Mouse (Mus musculus) megakaryocyte progenitor cell, adult 5-6 weeks (primary cell): ENCODE measurements at regions not wholly inside any gene's neighbourhood (a gene's known extent, or its start where the extent isn't known, plus 50 kb on each side); places are given as distances from the start of the nearest gene placed in this dataset.
A peak's percentile ranks its signal among the peaks of the same experiment; 100 is the strongest.

Source experiments
- ATAC-seq: replicated peaks from 2 replicates; pipeline ENCODE4 v1.8.0; 2016; ENCODE audit warnings: mild to moderate bottlenecking, moderate TSS enrichment, inconsistent platforms; ENCODE audit not compliant: poor library complexity

DNA sequence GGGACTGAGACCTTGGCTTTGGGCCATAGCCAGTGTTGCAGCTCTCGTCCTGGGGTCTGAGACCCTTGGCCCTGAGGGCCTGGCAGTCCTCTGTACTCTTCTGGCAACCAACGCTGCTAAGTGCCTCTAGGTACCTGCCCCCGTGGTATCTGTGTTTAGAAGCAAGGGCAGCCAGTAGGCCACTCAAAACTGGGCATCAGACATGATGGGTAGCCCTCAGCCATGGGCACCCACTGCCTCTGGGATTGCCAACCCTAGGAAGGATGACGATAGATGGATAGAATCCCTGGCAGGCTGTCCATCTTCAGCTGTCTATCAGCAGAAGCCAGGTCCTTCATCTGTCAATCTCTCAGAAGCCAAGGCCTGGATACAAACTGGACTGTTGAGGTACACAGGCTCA lies 234.9 kb downstream of the Rybp start:
- no peak for ATAC-seq

DNA sequence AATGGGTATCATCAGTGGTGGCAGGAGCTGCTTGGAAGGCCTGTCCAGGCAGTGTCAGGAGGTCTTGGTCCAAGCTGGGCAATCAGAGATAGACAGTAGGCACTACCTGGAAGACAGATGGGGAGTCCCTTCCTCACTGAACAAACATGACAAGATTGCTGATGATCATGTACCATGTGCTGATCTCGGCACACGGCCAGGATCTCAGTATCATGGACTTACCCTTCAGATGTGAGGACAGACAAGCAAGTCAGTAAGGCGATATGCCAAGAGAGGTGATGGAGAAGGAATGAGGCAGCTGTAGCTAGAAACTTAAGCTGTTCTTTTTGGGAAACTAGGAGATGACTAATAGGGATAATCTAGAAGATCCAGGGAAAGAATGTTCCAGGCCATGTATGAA lies 238.2 kb downstream of the Rybp start:
- no peak for ATAC-seq

- peak; percentile 31 for ATAC-seq
Observed at GRCm38 (mm10) chr6:100046186-100046990, 240.9 kb downstream of the Rybp start.

GRCm38 (mm10) chr6:100045109-100045508 lies 242.2 kb downstream of the Rybp start:
- no peak for ATAC-seq

- no peak for ATAC-seq
Observed at GRCm38 (mm10) chr6:100041161-100041560, 246.1 kb downstream of the Rybp start.

DNA sequence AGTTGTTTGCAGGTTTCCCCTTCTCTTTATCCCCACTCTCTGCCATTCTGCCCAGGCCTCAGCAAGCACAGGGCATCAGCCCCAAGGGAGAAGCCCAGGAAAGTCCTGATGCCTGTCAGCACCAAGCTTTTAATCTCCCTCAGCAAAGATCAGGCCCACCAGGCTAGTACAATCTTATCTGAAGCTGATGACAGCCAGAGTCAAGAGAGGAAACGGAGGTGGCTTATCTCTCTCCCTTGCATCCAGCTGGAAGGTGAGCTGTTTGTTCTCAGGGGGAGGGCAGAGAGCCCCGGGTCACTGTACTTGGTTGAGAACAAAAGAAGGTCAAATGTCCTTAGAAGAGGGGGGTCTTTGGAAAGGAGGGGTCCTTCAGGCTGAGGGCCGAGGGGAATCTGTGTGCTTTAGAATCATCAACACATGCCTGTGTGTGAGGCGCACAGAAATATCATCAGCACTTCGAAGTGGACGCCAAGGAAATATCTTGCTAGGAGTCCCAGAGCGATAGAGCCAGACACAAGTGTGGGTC lies 246.8 kb downstream of the Rybp start:
- peak; percentile 37; the same call in 1 of the 2 replicates for ATAC-seq

DNA sequence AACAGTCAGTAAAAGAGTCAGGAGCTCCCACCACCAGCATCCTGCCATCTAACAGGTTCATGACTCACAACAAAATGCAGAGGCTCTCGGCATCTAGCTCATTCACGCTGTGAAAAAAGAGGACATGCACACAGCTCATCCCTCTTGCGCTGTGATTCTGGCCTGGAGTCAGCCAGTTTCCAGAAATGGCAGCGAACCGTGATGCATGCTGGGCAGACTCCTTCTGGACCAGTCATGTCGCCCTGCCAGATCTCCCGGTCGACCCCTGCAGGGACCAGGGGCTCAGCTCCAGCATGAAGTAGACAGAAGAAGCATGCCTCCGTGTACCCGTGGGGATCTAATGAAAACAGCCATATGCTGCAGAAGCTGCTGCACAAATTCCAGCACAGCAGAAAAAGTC lies 254.6 kb downstream of the Rybp start:
- no peak for ATAC-seq

GRCm38 (mm10) chr6:100030522-100030921 lies 256.8 kb downstream of the Rybp start:
- no peak for ATAC-seq

GRCm38 (mm10) chr6:100030010-100030409 lies 257.3 kb downstream of the Rybp start:
- no peak for ATAC-seq

- no peak for ATAC-seq
Observed at GRCm38 (mm10) chr6:100027524-100027923, 259.8 kb downstream of the Rybp start.

DNA sequence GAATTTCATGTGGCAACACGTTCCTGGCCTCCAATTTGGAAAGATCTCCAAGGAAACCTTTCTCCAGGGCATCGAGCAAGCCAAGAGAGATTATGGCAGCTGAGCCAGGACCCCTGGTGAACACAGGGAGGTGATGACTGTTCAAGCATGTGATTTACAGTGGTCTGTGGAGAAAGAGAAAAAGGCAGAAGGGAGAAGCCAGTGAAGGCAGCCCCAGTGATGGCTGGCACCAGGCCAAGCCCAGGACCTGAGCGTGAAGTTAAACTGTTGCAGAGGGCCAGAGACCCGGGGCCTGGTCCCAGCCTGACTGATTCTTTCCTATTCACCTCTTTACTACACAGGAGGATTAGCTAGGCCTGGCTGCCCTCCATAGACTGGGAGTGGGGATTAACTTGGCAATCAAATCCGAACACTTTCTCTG lies 261.7 kb downstream of the Rybp start:
- ATAC-seq = no peak

DNA sequence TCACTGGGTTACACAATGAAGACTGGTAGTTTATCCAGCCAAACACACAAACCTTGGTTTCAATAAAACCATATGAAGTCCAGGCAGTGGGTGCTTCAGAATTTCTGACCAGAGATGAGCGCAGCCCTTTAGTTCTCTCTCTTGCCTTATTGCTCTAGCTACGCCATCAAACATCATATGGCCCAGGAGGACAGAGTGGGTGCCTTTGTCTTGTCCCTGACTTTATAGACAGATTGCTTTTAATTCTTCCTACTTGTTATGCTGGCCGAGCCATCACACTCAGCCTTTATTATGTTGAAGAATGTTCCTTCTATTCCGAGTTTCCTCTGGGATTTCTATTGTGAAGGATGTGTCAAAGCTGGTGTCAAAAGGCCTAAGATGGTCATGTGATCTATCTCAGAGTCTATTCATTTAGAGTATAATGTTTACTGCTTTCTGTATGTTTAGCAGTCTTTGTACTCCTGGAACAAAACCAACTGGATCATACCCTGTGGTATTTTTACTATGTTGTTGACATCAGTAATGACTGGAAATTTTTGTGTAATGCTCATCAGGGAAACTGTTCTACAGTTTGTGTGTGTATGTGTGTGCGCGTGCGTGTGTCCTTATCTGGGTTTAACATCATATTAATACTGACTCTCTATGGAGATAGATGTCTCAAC lies 263.7 kb downstream of the Rybp start:
- ATAC-seq = no peak

DNA sequence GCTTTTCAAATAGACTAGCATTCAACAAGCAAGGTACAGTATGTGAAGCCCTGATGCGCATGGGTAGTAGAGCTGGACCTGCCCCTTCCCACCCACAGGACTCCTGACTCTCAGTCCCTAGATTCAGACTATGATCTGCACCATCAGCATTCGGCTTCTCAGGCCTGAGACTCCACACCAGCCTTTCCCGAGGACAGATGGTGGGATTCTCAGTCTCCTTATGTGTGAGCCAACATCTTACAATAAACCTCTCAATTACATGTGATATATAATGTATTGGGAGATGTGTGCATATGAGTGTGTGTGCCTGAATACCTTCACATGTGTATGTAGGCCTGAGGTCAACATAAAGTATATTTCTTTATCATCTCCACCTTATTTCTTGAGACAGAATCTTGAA lies 268.3 kb downstream of the Rybp start:
- ATAC-seq = no peak

GRCm38 (mm10) chr6:100013949-100014348 lies 273.3 kb downstream of the Rybp start:
- peak; percentile 23; the same call in 1 of the 2 replicates for ATAC-seq

- peak; percentile 81 for ATAC-seq
Observed at GRCm38 (mm10) chr6:100011520-100012062, 275.7 kb downstream of the Rybp start.

DNA sequence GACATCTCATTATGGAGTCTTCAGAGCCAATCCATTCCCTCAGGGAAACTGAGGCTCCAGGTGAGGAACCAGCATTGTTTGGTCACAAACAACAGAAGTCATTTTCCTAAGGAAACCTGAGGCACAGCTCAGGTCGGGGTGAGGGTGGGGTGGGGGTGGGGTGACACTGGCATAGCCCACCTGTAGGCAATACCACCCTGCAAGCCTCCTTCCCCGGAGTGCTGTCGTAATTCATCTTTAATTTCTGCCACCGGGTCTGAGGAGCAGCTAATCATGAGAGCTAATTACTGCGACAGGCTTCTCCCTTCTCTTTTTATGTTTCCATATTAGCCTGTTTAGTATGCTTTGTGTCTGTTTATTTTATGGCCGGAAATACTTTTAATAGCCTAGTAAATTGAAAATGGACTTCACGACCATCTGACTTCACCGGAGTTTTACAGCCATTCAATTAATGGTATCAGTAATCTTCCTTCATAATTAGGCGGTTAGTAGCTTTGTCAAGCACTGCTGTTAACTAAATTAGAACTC lies 276.3 kb downstream of the Rybp start:
- ATAC-seq = no peak

DNA sequence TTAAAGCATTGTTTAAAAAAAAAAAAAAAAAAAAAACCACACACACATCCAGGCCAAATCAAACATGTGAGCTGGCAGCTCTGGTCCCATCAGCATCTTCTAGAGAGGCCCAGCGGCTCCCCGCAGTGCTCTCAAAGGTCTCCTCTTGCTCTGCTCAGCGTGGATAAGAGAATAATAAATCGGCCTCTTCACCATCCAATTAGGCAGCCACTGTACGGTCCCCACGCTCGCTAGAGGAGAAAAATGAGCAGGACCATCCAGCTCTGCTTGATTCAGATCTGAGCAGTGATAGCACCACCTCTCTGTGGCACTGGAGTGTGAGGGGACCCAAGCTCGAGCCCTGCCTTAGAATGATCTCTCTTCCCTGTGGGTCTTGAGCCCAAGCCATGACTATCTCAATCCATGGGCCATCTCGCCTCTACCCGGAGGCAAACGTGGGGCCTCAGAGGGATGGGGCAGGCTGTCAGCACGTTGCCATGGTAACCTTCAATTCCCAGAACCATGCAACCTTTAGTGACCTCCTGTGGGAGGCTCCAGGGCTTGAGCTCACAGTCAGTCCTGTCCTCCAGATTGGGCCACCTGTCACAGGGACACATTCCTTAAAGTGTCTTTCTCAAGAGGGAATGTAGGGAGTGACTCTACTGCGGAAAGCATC lies 273.6 kb upstream of the Prok2 start:
- no peak for ATAC-seq

DNA sequence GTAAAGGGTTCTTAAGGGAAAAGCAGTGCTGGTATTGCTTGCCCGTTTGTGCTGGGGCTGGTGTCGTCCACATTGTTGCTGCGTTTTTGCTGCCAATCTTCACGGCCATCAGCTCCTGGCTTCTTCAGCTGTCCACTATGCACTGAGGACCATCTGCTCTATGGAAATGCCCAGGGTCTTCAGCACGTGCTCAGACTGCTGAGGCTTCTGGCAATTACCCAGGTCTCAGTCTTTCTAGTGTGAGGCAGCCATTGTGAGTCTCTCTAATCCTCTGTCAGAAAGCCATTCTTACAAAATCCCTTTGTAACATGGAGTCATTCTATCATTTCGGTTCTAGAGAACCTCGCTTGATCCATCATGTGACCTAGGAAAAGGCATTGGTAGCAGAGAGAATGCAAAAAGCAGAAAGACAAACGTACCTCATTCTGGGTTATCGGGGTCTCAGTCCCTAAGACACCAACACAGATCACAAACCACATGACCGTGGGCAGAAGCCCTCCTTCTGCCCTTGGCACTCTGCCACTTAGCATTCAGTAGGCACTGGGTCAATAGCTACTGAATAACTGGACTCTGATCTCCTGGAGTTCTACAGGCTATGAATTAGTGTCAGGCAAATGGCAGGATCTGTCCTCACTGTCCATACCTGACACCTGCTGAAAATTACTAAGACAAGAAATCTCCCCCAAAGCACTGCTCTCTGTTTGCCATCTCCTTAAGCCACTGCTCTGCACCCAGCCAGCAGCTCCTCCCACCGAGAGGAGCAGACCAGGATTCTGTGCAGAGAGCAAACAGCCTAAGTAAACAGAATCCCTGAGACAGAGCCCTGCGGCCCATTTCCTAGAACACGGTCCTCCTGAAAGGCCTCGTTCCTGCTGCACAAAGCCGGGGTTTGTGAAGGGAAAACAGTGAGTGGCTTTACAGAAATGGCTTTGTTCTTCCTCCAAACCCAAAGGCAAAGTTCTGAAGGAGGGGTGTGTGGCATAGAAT lies 270.1 kb upstream of the Prok2 start:
- no peak for ATAC-seq

DNA sequence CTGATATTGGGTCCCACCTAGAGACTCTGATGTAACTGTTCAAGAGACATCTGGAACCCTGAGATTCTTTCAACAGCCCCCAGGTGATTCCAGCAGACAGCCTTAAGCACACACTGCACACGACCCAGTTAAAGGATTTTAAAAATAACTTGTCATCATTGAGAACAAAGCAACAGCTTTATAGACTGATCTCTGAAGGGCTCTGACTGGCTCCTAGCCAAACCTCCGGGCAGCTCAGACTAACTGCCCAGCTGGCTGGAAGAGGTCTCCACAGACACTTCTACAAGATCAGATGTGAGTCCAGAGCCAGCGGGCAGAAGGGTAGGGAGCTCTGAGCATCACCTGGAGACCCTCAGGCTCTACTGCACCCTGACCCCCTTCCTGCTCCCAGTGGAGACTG lies 267.8 kb upstream of the Prok2 start:
- ATAC-seq = no peak

GRCm38 (mm10) chr6:99991079-99991478 lies 264.9 kb upstream of the Prok2 start:
- ATAC-seq = peak; percentile 85
